In the genomic region with DNA sequence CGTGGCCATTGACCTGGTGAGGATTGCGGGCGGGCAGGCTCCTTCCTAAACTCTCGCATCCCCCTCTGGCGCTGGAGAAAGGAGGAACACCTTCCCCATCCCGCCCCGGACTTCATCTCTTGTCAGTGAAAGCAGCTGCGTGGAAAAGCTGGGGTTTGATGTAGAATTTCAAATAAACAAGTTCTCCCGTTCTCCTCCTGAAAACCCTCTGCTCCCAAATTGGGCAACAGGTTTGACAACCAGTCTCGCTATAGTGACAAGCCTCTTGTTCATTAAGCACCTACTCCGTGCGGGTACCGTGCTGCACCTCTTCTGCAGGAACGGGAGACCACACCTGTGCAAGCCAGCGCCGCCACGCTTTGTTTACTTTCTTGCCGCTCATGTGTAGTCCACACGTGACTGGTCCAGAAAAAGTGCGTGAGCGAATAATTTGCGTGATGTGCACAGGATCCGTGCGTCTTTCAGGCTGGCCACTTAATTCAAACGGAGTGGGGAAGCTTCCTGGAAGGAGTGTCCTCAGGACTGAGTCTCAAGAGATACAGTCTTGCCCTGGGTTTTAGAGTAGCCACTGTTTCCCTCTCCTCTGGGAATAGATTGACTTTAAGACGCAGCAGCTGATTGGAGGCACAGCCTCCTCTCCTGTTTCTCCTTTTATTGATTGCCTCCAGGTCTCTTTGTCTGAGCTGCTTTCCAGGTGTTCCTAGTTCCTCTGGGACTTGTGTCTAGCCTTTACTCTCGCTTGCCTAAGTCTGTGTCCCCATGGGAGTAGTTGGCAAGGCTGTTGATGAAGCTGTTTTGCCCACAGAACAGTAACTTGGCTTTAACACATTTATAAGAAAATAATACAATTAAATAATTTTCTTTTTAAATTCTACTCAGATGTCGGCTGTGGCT, we compare ENCODE assay signal across 1 mouse cellular context.
TF ChIP-seq lines count a peak whose summit lies in the region.

No protein-coding gene starts in this region.

TF ChIP-seq in MEL, 35 proteins besides CTCF, POLR2A, EP300 and RAD21:
- TF ChIP-seq E2F4 (IDR thresholded peaks at IDR 0.05; ENCODE audit: borderline replicate concordance, low read depth, low read length) = no peak
- peak; percentile 69 for TF ChIP-seq BHLHE40 (IDR thresholded peaks at IDR 0.05; ENCODE audit: borderline replicate concordance, low read depth, low read length)
- no peak for TF ChIP-seq USF2 (IDR thresholded peaks at IDR 0.05; ENCODE audit: borderline replicate concordance in 1 of 2, insufficient read depth in 1 of 2, low read depth in 1 of 2, low read length in 2 of 2)
- TF ChIP-seq TBP (IDR thresholded peaks at IDR 0.05; ENCODE audit: low read depth, low read length) = no peak
- TF ChIP-seq ETS1 (IDR thresholded peaks at IDR 0.05; ENCODE audit: low read depth, low read length) = peak; percentile 30; the same call in 1 of the 2 replicates
- TF ChIP-seq TAL1 (IDR thresholded peaks at IDR 0.05; ENCODE audit: low read length) = no peak
- TF ChIP-seq KAT2A (conservative IDR thresholded peaks at IDR 0.05; ENCODE audit: low read depth, low read length) = no peak
- peak; percentile 74 for TF ChIP-seq MAX (IDR thresholded peaks at IDR 0.05; ENCODE audit: low read length)
- no peak for TF ChIP-seq JUND (IDR thresholded peaks at IDR 0.05; ENCODE audit: low read depth, low read length)
- 0 out of 2 replicates have a peak, but pooled peaks have one; percentile 11 for TF ChIP-seq RCOR1 (IDR thresholded peaks at IDR 0.05; ENCODE audit: low read depth, low read length)
- TF ChIP-seq MEF2A (IDR thresholded peaks at IDR 0.05; ENCODE audit: extremely low read depth, insufficient replicate concordance, low read depth, low read length, poor library complexity, severe bottlenecking) = no peak
- no peak for TF ChIP-seq POLR2AphosphoS5 (IDR thresholded peaks at IDR 0.05; ENCODE audit: borderline replicate concordance, low read depth, low read length)
- 0 out of 2 replicates have a peak, but pooled peaks have one; percentile 19 for TF ChIP-seq MAZ (IDR thresholded peaks at IDR 0.05; ENCODE audit: low read depth, low read length)
- TF ChIP-seq NRF1 (IDR thresholded peaks at IDR 0.05; ENCODE audit: insufficient read depth, low read depth, low read length, poor library complexity, severe bottlenecking) = no peak
- no peak for TF ChIP-seq NELFE (IDR thresholded peaks at IDR 0.05; ENCODE audit: low read depth, low read length)
- TF ChIP-seq ZKSCAN1 (IDR thresholded peaks at IDR 0.05; ENCODE audit: low read depth, low read length) = no peak
- peak; percentile 74 for TF ChIP-seq MXI1 (IDR thresholded peaks at IDR 0.05; ENCODE audit: low read depth, low read length)
- TF ChIP-seq GABPA (IDR thresholded peaks at IDR 0.05; ENCODE audit: low read depth, low read length) = no peak
- no peak for TF ChIP-seq POLR2AphosphoS2 (IDR thresholded peaks at IDR 0.05; ENCODE audit: low read length)
- TF ChIP-seq ZNF384 (IDR thresholded peaks at IDR 0.05; ENCODE audit: low read depth, low read length) = no peak
- no peak for TF ChIP-seq UBTF (IDR thresholded peaks at IDR 0.05; ENCODE audit: borderline replicate concordance, insufficient read depth, low read depth, low read length)
- TF ChIP-seq ZC3H11A (IDR thresholded peaks at IDR 0.05; ENCODE audit: low read depth, low read length) = no peak
- no peak for TF ChIP-seq MYB (IDR thresholded peaks at IDR 0.05; ENCODE audit: low read depth, low read length)
- TF ChIP-seq ZMIZ1 (IDR thresholded peaks at IDR 0.05; ENCODE audit: low read depth, low read length) = no peak
- peak; percentile 70 for TF ChIP-seq USF1 (IDR thresholded peaks at IDR 0.05; ENCODE audit: low read depth, low read length)
- TF ChIP-seq MYC (IDR thresholded peaks at IDR 0.05; ENCODE audit: low read depth, low read length) = 0 out of 2 replicates have a peak, but pooled peaks have one; percentile 33
- no peak for TF ChIP-seq HCFC1 (IDR thresholded peaks at IDR 0.05; ENCODE audit: low read depth, low read length)
- no peak for TF ChIP-seq CHD2 (IDR thresholded peaks at IDR 0.05; ENCODE audit: low read length)
- no peak; the same call in none of the 2 replicates for TF ChIP-seq SIN3A (IDR thresholded peaks at IDR 0.05; ENCODE audit: low read length)
- TF ChIP-seq SMC3 (IDR thresholded peaks at IDR 0.05; ENCODE audit: low read depth, low read length) = no peak
- no peak for TF ChIP-seq ELF1 (IDR thresholded peaks at IDR 0.05; ENCODE audit: low read depth, low read length)
- no peak for TF ChIP-seq GATA1 (IDR thresholded peaks at IDR 0.05; ENCODE audit: low read depth, low read length)
- TF ChIP-seq TCF12 (IDR thresholded peaks at IDR 0.05; ENCODE audit: low read depth, low read length) = no peak
- TF ChIP-seq MAFK (IDR thresholded peaks at IDR 0.05; ENCODE audit: borderline replicate concordance, low read depth, low read length) = no peak
- TF ChIP-seq CHD1 (IDR thresholded peaks at IDR 0.05; ENCODE audit: low read depth, low read length) = no peak
TF ChIP-seq in MEL: peak in this region for 8.
